In the genomic region with DNA sequence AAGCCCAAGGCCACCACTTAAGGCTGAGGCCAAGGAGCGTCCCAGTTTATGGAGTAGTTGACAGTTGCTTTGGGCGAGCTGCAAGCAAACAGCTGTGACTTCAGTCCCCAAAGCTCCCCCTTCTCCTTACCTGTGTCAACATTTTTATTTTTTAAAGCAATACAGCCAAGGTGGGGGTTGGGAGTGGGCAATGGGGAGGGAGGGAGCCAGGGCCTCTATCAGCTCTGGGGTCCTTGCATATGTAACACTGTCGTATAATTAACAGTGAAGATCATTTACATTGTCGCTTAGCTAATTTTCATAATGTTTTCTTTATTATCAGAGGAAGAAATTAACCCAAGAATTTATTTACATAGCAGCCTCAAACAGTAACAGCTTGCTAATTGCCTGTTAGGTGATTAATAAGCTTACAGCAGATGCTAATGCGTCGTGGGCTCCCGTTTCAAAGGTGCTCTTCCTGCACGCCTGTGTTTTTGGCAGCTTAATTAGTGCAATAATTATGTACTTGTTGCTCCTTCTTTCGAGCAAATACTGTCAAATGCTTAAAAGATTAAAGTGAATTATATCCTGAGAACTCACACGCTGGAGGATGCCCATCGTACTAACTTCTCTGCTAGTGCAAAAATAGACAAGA, we compare ENCODE assay signal across 25 mouse cellular contexts.
DNase-seq lines count a peak whose midpoint lies in the region; ATAC-seq and TF ChIP-seq lines count a peak whose summit lies in the region.
"Had no signal": no experiment of that assay in that cellular context is flagged by ENCODE, and none has a peak within 500 bp of the region (broad histone marks: within the 10 kb centered on the region; RNA-seq: fewer than 3 reads in every experiment).

No protein-coding gene starts in this region.

- peaks cover 8% of the 10 kb centered on the region; the same call in 1 of the 2 replicates for H3K27me3 ChIP-seq in forebrain, embryonic 16.5 days (replicated peaks; ENCODE audit: control insufficient read depth, insufficient read depth, low read length)
- 0 out of 2 replicates have a peak, but pooled peaks cover 5% of the 10 kb centered on the region for H3K27me3 ChIP-seq in forebrain, postnatal 0 days (ENCODE audit: insufficient read depth, low read length)
- H3K27me3 ChIP-seq in midbrain, embryonic 14.5 days (ENCODE audit: control insufficient read depth, insufficient read depth, low read length), result no peaks in the 10 kb centered on the region; the same call in 1 of the 2 replicates
- H3K27me3 ChIP-seq in midbrain, embryonic 10.5 days (ENCODE audit: low read depth, poor library complexity, severe bottlenecking), result 0 out of 2 replicates have a peak, but pooled peaks cover 9% of the 10 kb centered on the region
- H3K27me3 ChIP-seq in hindbrain, postnatal 0 days (ENCODE audit: insufficient read depth, low read length), result no peaks in the 10 kb centered on the region
- H3K27me3 ChIP-seq: liver, embryonic 12.5 days had no signal

- no peak overlapping the region for H3K9ac ChIP-seq in forebrain, embryonic 16.5 days (replicated peaks; ENCODE audit: low read depth, low read length)
- H3K9ac ChIP-seq in forebrain, postnatal 0 days, result no peak overlapping the region
- no peak overlapping the region for H3K9ac ChIP-seq in midbrain, embryonic 14.5 days (replicated peaks; ENCODE audit: low read length)
- H3K9ac ChIP-seq in hindbrain, postnatal 0 days (replicated peaks; ENCODE audit: low read length), result no peak overlapping the region
- H3K9ac ChIP-seq: liver, embryonic 12.5 days; liver, postnatal 0 days had no signal

- WGBS in forebrain, embryonic 16.5 days, result 18% methylated on average over 11 of the region's 11 CpGs
- WGBS in forebrain, postnatal 0 days, result 38% methylated on average over 11 of the region's 11 CpGs
- 70% methylated on average over 11 of the region's 11 CpGs for WGBS in midbrain, embryonic 14.5 days
- WGBS in midbrain, embryonic 10.5 days, result 83% methylated on average over 11 of the region's 11 CpGs
- WGBS in hindbrain, postnatal 0 days, result 59% methylated on average over 11 of the region's 11 CpGs

- TF ChIP-seq POLR2A in brain, embryonic 14.5 days (IDR thresholded peaks at IDR 0.05; ENCODE audit: borderline replicate concordance, extremely low read depth, insufficient read depth, insufficient read length, poor library complexity, severe bottlenecking), result no peak

- peaks cover 16% of the 10 kb centered on the region for H3K4me1 ChIP-seq in forebrain, embryonic 16.5 days (replicated peaks; ENCODE audit: control insufficient read depth, insufficient read depth, low read length)
- H3K4me1 ChIP-seq in forebrain, postnatal 0 days (ENCODE audit: insufficient read depth), result peaks cover 4% of the 10 kb centered on the region; the same call in 1 of the 2 replicates
- no peaks in the 10 kb centered on the region for H3K4me1 ChIP-seq in midbrain, embryonic 14.5 days (ENCODE audit: control insufficient read depth, insufficient read depth, low read length)
- H3K4me1 ChIP-seq in midbrain, embryonic 10.5 days, result no peaks in the 10 kb centered on the region
- H3K4me1 ChIP-seq in hindbrain, postnatal 0 days (ENCODE audit: insufficient read depth, low read length), result no peaks in the 10 kb centered on the region
- H3K4me1 ChIP-seq: liver, embryonic 12.5 days had no signal

- H3K36me3 ChIP-seq in forebrain, embryonic 16.5 days (ENCODE audit: control insufficient read depth, insufficient read depth), result no peaks in the 10 kb centered on the region
- no peaks in the 10 kb centered on the region for H3K36me3 ChIP-seq in forebrain, postnatal 0 days (ENCODE audit: insufficient read depth)
- H3K36me3 ChIP-seq in midbrain, embryonic 14.5 days (ENCODE audit: control insufficient read depth, insufficient read depth, low read length), result no peaks in the 10 kb centered on the region
- no peaks in the 10 kb centered on the region for H3K36me3 ChIP-seq in midbrain, embryonic 10.5 days
- no peaks in the 10 kb centered on the region for H3K36me3 ChIP-seq in hindbrain, postnatal 0 days (ENCODE audit: insufficient read depth, low read length)
- H3K36me3 ChIP-seq: liver, embryonic 12.5 days had no signal

- no peak overlapping the region for H3K27ac ChIP-seq in forebrain, embryonic 16.5 days (ENCODE audit: low read length)
- H3K27ac ChIP-seq in forebrain, postnatal 0 days (ENCODE audit: low read depth, low read length), result no peak overlapping the region
- no peak overlapping the region for H3K27ac ChIP-seq in midbrain, embryonic 14.5 days (replicated peaks; ENCODE audit: low read depth, low read length)
- H3K27ac ChIP-seq in midbrain, embryonic 10.5 days (replicated peaks), result no peak overlapping the region
- no peak overlapping the region for H3K27ac ChIP-seq in hindbrain, postnatal 0 days
- H3K27ac ChIP-seq: liver, embryonic 12.5 days; macrophage had no signal

- no peak for DNase-seq in forebrain, postnatal 0 days
- peak; percentile 60 for DNase-seq in midbrain, embryonic 14.5 days
- no peak for DNase-seq in midbrain, embryonic 10.5 days (ENCODE audit: low spot score)
- DNase-seq in brain, embryonic 14.5 days (ENCODE audit: low read depth), result peak; percentile 91
- peak; percentile 56 for DNase-seq in hindbrain, postnatal 0 days (ENCODE audit: low spot score)
- no peak for DNase-seq in kidney, adult 9 months
- DNase-seq: adrenal gland, postnatal 25 days; cerebellum, adult 18-20 months; cerebellum, postnatal 14 days; gastrocnemius, postnatal 14 days; heart, postnatal 14 days; kidney, adult 8-10 months; kidney, postnatal 10 days; layer of hippocampus, postnatal 36 days; left cerebral cortex, postnatal 4 days; liver, postnatal 0 days; spleen, adult 18-20 months; thymus, postnatal 14 days had no signal

- no peak for TF ChIP-seq CTCF in forebrain, postnatal 0 days (IDR thresholded peaks at IDR 0.05; ENCODE audit: low read depth)
- no peak for TF ChIP-seq CTCF in brain, embryonic 14.5 days (IDR thresholded peaks at IDR 0.05; ENCODE audit: borderline replicate concordance, extremely low read depth, insufficient read depth, insufficient read length)
- TF ChIP-seq CTCF in hindbrain, postnatal 0 days (IDR thresholded peaks at IDR 0.05; ENCODE audit: low read depth), result no peak

- H3K4me3 ChIP-seq in forebrain, embryonic 16.5 days (replicated peaks; ENCODE audit: low read length), result no peak overlapping the region
- H3K4me3 ChIP-seq in forebrain, postnatal 0 days (ENCODE audit: low read depth, low read length), result no peak overlapping the region
- no peak overlapping the region for H3K4me3 ChIP-seq in midbrain, embryonic 14.5 days (replicated peaks; ENCODE audit: low read depth, low read length)
- no peak overlapping the region for H3K4me3 ChIP-seq in midbrain, embryonic 10.5 days
- no peak overlapping the region for H3K4me3 ChIP-seq in hindbrain, postnatal 0 days (ENCODE audit: low read length)
- H3K4me3 ChIP-seq: erythroblast, embryonic 14.5 days; liver, embryonic 12.5 days had no signal

- ATAC-seq in forebrain, embryonic 16.5 days, result peak; percentile 50; the same call in 1 of the 2 replicates
- no peak for ATAC-seq in forebrain, postnatal 0 days
- ATAC-seq in midbrain, embryonic 14.5 days (ENCODE audit: low FRiP score, low TSS enrichment), result no peak
- ATAC-seq in hindbrain, postnatal 0 days, result no peak
- ATAC-seq: CD4-positive, CD25-positive, alpha-beta regulatory T cell, adult 4 months; intestine, embryonic 16.5 days; liver, embryonic 12.5 days; liver, postnatal 0 days; lung, postnatal 0 days had no signal

- H3K9me3 ChIP-seq in forebrain, embryonic 16.5 days (ENCODE audit: control insufficient read depth, low read length), result no peaks in the 10 kb centered on the region
- no peaks in the 10 kb centered on the region for H3K9me3 ChIP-seq in forebrain, postnatal 0 days (ENCODE audit: low read length)
- H3K9me3 ChIP-seq in midbrain, embryonic 14.5 days (ENCODE audit: control insufficient read depth, low read length), result no peaks in the 10 kb centered on the region
- H3K9me3 ChIP-seq in midbrain, embryonic 10.5 days (replicated peaks), result no peaks in the 10 kb centered on the region
- no peaks in the 10 kb centered on the region for H3K9me3 ChIP-seq in hindbrain, postnatal 0 days (ENCODE audit: low read length)
- H3K9me3 ChIP-seq: liver, embryonic 12.5 days had no signal

- no peak overlapping the region for H3K4me2 ChIP-seq in forebrain, embryonic 16.5 days (ENCODE audit: low read length)
- H3K4me2 ChIP-seq in forebrain, postnatal 0 days (ENCODE audit: low read depth), result no peak overlapping the region
- no peak overlapping the region for H3K4me2 ChIP-seq in midbrain, embryonic 14.5 days (ENCODE audit: low read length)
- no peak overlapping the region for H3K4me2 ChIP-seq in hindbrain, postnatal 0 days (ENCODE audit: low read depth, low read length)
- H3K4me2 ChIP-seq: liver, embryonic 12.5 days had no signal

Comparison
In these comparisons a context has a peak if more than half of its experiments do, and no peak if none do; other contexts are left out.
1. DNase-seq: peak in midbrain, embryonic 14.5 days (single experiment), brain, embryonic 14.5 days (single experiment) and hindbrain, postnatal 0 days (single experiment); none in forebrain, postnatal 0 days (single experiment), midbrain, embryonic 10.5 days (single experiment) and kidney, adult 9 months (single experiment).